Mouse (Mus musculus) liver, postnatal 0 days (tissue): ENCODE results near the gene Mr1. TPM values are rescaled to one million over a fixed set of nuclear protein-coding genes. Genes with fewer than 3 reads are reported as not detected.

ENCODE experiments used
- ATAC-seq: fragments of 200-750 bp; cut with Nextera tagmentation; 2 replicates; pipeline ENCODE4 v1.8.0; 2017; ENCODE audit warnings: mild to moderate bottlenecking, moderate library complexity
- DNase-seq: peaks from one replicate; pipeline ENCODE4 v3.0.0-alpha.2; 2016
- H3K27ac ChIP-seq: fragments of 300-500 bp; sonication (generic); 2 replicates; pipeline ENCODE4 v1.5.1; 2014; ENCODE audit warnings: antibody characterized with exemption, moderate library complexity, mild to moderate bottlenecking, low read depth
- H3K27me3 ChIP-seq: fragments of 300-500 bp; sonication (generic); 2 replicates; pipeline ENCODE4 v1.6.1; 2014; ENCODE audit warnings: low read length, control low read depth, mixed read lengths; ENCODE audit not compliant: insufficient read depth
- H3K36me3 ChIP-seq: fragments of 300-500 bp; sonication (generic); replicated peaks from 2 replicates; pipeline ENCODE4 v1.6.1; 2014; ENCODE audit warnings: mild to moderate bottlenecking, control low read depth, low read length, moderate library complexity, mixed read lengths; ENCODE audit not compliant: insufficient read depth
- H3K4me1 ChIP-seq: fragments of 300-500 bp; sonication (generic); 2 replicates; pipeline ENCODE4 v1.6.1; 2014; ENCODE audit warnings: antibody characterized with exemption, mild to moderate bottlenecking, control low read depth; ENCODE audit not compliant: insufficient read depth
- H3K4me2 ChIP-seq: fragments of 300-500 bp; sonication (generic); 2 replicates; pipeline ENCODE4 v1.6.1; 2014; ENCODE audit warnings: low read depth, mild to moderate bottlenecking, low read length, moderate library complexity, mixed read lengths
- H3K4me3 ChIP-seq: fragments of 300-500 bp; sonication (generic); 2 replicates; pipeline ENCODE4 v1.5.1; 2014; ENCODE audit warnings: low read depth, low read length
- H3K9ac ChIP-seq: fragments of 300-500 bp; sonication (generic); replicated peaks from 2 replicates; pipeline ENCODE4 v1.6.1; 2014; ENCODE audit warnings: mild to moderate bottlenecking, moderate library complexity
- H3K9me3 ChIP-seq: fragments of 300-500 bp; sonication (generic); 2 replicates; pipeline ENCODE4 v1.6.1; 2016; ENCODE audit warnings: mild to moderate bottlenecking, control low read depth, low read length, mixed read lengths
- CTCF ChIP-seq: sonication (generic); IDR thresholded peaks from 2 replicates; pipeline ENCODE4 v1.5.1; 2016; ENCODE audit warnings: antibody characterized with exemption, low read depth
- EP300 ChIP-seq: IDR thresholded peaks from 2 replicates; pipeline ENCODE4 v1.6.1; 2016; ENCODE audit warnings: antibody characterized with exemption, low read depth, mild to moderate bottlenecking
- WGBS: fragments of 180-500 bp; shearing (Covaris S2); extraction: QIAGEN DNeasy Blood & Tissue Kit; methylation state at CpG from one replicate; pipeline ENCODE4 v1.1.7; 2014; ENCODE audit not compliant: insufficient replicate concordance; 5-methylcytosine and 5-hydroxymethylcytosine counted together
- polyA plus RNA-seq: library from polyadenylated mRNA; unstranded; fragments of >200 nt; fragmentation: Nextera tagmentation; extraction: Ambion mirVana; gene quantifications from 2 replicates; pipeline ENCODE4 v1.2.1, GENCODE M21; 2015

Gene Mr1
- polyA plus RNA-seq, 1 experiment from 2014 or later: 0.78 TPM

DNA sequence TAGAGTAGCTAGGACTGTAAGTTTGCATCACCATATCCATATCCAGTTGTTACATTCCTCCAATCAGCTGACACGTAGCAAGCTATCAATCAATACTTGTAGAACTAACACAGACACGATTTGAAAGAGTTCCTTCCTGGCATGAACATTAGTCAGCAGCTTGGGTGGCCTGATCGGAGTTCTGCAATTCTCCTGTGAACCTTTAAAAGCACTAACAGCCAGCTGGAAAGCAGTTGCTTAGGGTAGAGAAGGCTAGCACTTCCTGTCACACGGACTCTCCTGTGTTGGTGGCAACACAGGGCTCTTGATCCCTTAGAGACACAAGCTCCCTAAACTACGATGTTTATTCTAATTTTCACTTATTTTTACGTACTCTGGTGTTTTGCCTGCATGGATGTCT lies 994 bp downstream of the Mr1 start:
- WGBS: 16% methylated on average over 6 of the region's 6 CpGs
- peak overlapping the region; percentile 51 for H3K4me3 ChIP-seq

DNA sequence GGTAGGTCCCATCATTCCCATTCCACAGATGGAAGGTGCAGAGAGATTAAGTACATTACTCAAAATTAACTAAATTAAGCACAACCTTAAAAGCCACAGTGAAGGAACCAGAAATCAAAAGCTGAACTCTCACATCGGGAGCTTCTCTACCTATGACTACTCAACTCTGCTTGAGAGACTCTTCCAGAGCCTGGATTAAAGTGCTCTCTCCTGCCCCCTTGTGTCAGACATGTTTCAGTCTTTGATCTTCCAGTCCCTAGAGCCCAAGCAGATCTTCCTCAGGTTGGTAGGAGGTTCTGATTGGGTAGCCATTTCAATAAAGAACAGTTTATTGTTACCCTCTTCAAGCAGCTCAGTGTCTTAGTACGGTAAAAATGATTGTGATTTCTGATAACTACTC lies 6.5 kb downstream of the Mr1 start:
- Histone ChIP-seq H3K27me3 (no peaks in the 10 kb centered on the region), H3K4me3 (no peak overlapping the region), H3K27ac (no peak overlapping the region), H3K4me2 (no peak overlapping the region), H3K9ac (no peak overlapping the region), H3K4me1 (no peaks in the 10 kb centered on the region), H3K36me3 (no peaks in the 10 kb centered on the region), H3K9me3 (no peaks in the 10 kb centered on the region)
- DNase-seq (peak; percentile 75), ATAC-seq (0 out of 2 replicates have a peak, but pooled peaks have one; percentile 44)
- TF ChIP-seq CTCF (peak; percentile 81), EP300 (no peak)
- WGBS: 43% methylated on average over 2 of the region's 2 CpGs

More for the DNA sequence above, 994 bp downstream of the Mr1 start:
- peak; percentile 58; the same call in 1 of the 2 replicates for ATAC-seq
- TF ChIP-seq EP300 (no peak), CTCF (no peak)
- H3K4me2 ChIP-seq: peak overlapping the region; percentile 76
- no peaks in the 10 kb centered on the region for H3K36me3 ChIP-seq
- H3K4me1 ChIP-seq: peaks cover 11% of the 10 kb centered on the region; the same call in 1 of the 2 replicates
- H3K27ac ChIP-seq: peak overlapping the region; percentile 37
- H3K9ac ChIP-seq: peak overlapping the region; percentile 59
- no peak for DNase-seq
- H3K27me3 ChIP-seq: no peaks in the 10 kb centered on the region
- H3K9me3 ChIP-seq: no peaks in the 10 kb centered on the region

DNA sequence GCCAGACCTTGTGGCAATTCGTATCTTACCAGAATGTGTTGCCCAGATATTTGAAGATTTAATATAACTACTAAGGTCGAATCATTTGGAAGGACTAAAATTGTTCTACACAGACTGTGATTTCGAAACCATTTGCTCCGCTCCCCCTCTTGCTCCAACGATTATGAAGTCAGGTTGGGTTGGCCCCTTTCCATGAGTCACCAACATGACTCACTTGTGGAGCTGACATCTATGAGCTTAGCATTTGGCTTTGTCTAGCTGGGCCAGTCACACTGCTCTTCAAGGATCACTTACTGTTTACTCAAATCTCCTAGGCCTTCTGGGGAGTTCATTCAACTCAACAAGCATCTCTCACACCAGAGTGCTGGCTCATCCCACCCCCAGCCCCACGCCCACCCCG lies 7.8 kb downstream of the Mr1 start:
- Histone ChIP-seq H3K4me3 (no peak overlapping the region), H3K36me3 (no peaks in the 10 kb centered on the region), H3K27ac (no peak overlapping the region), H3K4me2 (no peak overlapping the region), H3K9me3 (no peaks in the 10 kb centered on the region), H3K4me1 (no peaks in the 10 kb centered on the region), H3K9ac (no peak overlapping the region), H3K27me3 (no peaks in the 10 kb centered on the region)
- ATAC-seq (peak; percentile 58; the same call in 1 of the 2 replicates), DNase-seq (peak; percentile 30)
- no peak for TF ChIP-seq CTCF
- no peak for TF ChIP-seq EP300
- 68% methylated on average over 7 of the region's 7 CpGs for whole genome bisulfite sequencing

DNA sequence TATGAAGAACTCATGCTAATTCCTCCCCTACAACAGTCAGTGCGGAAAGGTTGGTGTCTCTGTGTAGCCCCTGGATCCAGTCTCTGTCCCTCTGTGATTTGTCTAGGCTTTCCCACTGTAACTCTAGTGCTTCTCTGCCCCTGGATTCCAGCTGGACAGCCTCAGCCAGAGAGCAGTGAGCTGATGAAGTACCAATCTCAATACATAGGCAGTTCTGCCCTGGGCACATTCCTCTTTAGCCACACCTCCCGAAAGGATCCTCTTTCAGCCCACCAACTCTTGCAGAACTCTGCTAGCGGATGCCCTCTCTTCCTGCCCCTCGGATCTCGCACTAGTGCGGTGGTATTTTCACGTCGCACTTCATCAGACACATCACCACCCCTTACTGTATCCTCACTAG lies 11.7 kb downstream of the Mr1 start:
- Histone ChIP-seq H3K9ac (no peak overlapping the region), H3K27ac (no peak overlapping the region), H3K27me3 (no peaks in the 10 kb centered on the region), H3K9me3 (no peaks in the 10 kb centered on the region), H3K4me3 (no peak overlapping the region), H3K4me2 (no peak overlapping the region), H3K4me1 (no peaks in the 10 kb centered on the region), H3K36me3 (no peaks in the 10 kb centered on the region)
- TF ChIP-seq CTCF (no peak), EP300 (no peak)
- DNase-seq (no peak), ATAC-seq (no peak)
- WGBS: 37% methylated on average over 8 of the region's 8 CpGs

DNA sequence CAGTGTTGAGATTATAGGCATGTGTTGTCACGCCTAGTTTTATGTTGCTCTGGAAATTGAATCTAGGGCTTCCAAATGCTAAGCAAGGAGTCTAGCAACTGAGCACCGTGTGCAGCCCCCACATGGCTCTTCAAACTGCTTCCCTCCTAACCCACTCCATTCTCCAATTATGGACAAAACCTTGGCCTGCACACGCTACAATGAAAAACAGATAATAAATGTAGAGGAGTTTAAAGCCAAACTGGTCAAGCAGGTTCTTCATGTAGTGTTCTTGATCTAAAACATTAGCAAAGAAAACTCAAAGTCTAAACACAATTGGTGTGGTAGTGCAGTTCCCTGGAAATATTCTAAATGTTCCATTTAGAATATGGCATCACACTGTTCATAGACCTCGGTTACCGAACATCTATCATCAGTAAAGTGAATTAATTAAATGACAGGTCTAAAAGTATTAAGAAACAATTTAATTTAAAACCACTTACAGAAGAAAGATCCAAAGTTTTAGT lies 19.1 kb downstream of the Mr1 start:
- Histone ChIP-seq H3K27ac (no peak overlapping the region), H3K9ac (no peak overlapping the region), H3K27me3 (no peaks in the 10 kb centered on the region), H3K9me3 (no peaks in the 10 kb centered on the region), H3K4me1 (no peaks in the 10 kb centered on the region), H3K4me3 (no peak overlapping the region), H3K36me3 (no peaks in the 10 kb centered on the region), H3K4me2 (no peak overlapping the region)
- 80% methylated on average over 5 of the region's 5 CpGs for WGBS
- no peak for TF ChIP-seq EP300
- TF ChIP-seq CTCF: no peak
- no peak for ATAC-seq
- no peak for DNase-seq

DNA sequence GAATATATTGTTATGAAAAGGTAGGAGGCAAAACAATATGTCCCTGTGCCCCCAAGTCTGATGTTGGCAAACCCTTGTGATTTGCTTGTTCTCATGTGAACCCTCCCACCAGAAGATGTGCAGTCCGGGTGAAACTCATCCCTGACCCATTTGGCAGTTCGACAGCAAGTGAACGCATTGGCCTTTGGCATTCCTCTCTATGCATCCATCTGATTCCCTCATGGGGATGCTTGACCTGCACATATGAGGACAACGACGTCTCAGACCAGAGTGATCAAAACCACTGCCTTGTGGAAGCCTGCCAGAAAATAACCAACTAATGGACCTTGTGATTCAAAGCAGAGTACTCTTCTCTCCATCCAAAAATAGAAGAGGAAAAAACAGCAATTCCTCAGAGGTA lies 19.9 kb downstream of the Mr1 start:
- DNase-seq: no peak
- Histone ChIP-seq H3K4me2 (no peak overlapping the region), H3K27me3 (no peaks in the 10 kb centered on the region), H3K9ac (no peak overlapping the region), H3K4me1 (no peaks in the 10 kb centered on the region), H3K36me3 (no peaks in the 10 kb centered on the region), H3K27ac (no peak overlapping the region), H3K9me3 (no peaks in the 10 kb centered on the region), H3K4me3 (no peak overlapping the region)
- TF ChIP-seq EP300 (no peak), CTCF (no peak)
- 84% methylated on average over 5 of the region's 5 CpGs for WGBS
- no peak for ATAC-seq

DNA sequence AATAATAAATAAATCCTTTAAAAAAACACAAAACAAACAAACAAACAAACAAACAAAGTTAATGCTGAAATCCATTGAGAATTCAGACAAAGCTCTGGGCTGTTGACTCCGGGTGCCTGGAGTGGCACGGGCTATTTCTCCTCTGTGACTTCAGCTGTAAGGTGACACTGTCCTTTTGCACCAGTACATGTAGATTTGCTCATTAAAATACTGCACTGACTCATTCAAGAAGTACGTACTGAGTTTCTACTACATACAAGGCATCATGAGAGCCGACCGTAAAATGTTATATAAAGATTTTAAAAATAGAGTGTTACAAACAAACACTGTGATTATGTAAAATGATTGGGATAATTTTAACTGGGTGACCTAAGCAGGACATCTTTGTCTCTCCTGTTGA lies 22.2 kb downstream of the Mr1 start:
- no peak for TF ChIP-seq EP300
- WGBS: 88% methylated on average over 5 of the region's 5 CpGs
- H3K4me1 ChIP-seq: no peaks in the 10 kb centered on the region
- H3K27me3 ChIP-seq: no peaks in the 10 kb centered on the region
- no peak overlapping the region for H3K4me3 ChIP-seq
- no peak overlapping the region for H3K4me2 ChIP-seq
- no peak for DNase-seq
- H3K9ac ChIP-seq: no peak overlapping the region
- no peaks in the 10 kb centered on the region for H3K9me3 ChIP-seq
- ATAC-seq: no peak
- H3K36me3 ChIP-seq: no peaks in the 10 kb centered on the region
- no peak overlapping the region for H3K27ac ChIP-seq
